Mouse (Mus musculus): ENCODE results near the gene Aadacl3. TPM values are rescaled to one million over a fixed set of nuclear protein-coding genes. Genes with fewer than 3 reads are reported as not detected.

Gene Aadacl3
- polyA plus RNA-seq, 1 experiment from 2014 or later, result not detected

DNA sequence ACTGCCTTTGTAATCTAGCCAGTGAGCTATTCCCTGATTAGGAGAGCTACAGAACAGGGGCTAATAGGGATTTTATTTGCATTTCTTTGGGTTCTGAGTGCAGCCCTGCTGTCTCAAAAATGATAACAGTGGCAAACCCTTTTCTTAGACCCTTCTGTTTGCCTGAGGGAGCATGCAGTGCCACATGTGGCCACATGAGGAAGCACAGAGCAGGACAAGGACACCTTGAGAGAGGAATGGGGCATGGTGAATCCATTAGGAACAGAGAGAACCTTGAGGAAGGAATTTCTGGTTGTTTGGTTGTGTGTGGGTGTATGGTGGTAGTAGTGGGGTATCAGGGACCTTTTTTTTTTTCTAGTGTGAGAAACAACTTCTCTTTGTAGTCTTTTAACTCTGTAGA is 42.9 kb downstream of the Aadacl3 start:
- ATAC-seq (replicated peaks; ENCODE audit: low FRiP score, low read depth), result no peak
- H3K27ac ChIP-seq, result no peak overlapping the region

GRCm38 (mm10) chr4:144408290-144408689 is 55.3 kb downstream of the Aadacl3 start, which contains the start of gene Pramef12:
Gene Pramef12, minus strand, starts transcription at chr4:144408464.
- WGBS, result 75% methylated on average over 9 of the region's 9 CpGs
- DNase-seq (ENCODE audit: low spot score) (no peak), ATAC-seq (replicated peaks; ENCODE audit: low FRiP score, low read depth) (no peak)

More for the DNA sequence above, 42.9 kb downstream of the Aadacl3 start:
- no peak overlapping the region for H3K4me2 ChIP-seq (ENCODE audit: low read length)
- no peaks in the 10 kb centered on the region for H3K9me3 ChIP-seq (replicated peaks; ENCODE audit: low read length)
- H3K9ac ChIP-seq (ENCODE audit: low read depth, low read length), result no peak overlapping the region
- no peaks in the 10 kb centered on the region for H3K36me3 ChIP-seq (ENCODE audit: insufficient read depth, low read length)
- H3K27me3 ChIP-seq (ENCODE audit: insufficient read depth, low read length), result no peaks in the 10 kb centered on the region
- peak; percentile 53 for TF ChIP-seq CTCF (IDR thresholded peaks at IDR 0.05; ENCODE audit: low read depth)
- H3K4me3 ChIP-seq (replicated peaks; ENCODE audit: low read depth, low read length), result no peak overlapping the region
- no peak for DNase-seq (ENCODE audit: low spot score)
- H3K4me1 ChIP-seq (replicated peaks; ENCODE audit: insufficient read depth, low read length), result no peaks in the 10 kb centered on the region

DNA sequence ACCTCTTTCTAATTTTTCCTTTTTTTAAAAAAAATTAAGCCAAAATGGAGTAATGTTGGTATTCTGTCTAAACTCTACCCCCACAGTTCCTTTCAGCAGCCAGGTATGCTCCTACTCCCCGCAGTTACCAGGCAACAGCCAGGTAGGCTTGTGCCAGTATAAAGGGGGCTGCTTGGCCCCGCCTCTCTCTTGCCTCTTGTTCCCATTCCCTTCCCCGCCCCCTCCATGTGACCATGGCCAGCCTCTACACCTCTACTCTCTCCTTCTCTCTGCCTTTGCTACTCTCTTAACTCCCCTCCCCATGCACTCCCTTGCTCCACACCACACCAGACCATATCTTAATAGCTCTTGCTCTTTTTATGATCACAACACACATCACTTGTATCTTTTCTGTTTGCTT is 57.3 kb downstream of the Aadacl3 start:
- DNase-seq (ENCODE audit: low spot score), result no peak
- Histone ChIP-seq H3K9me3 (replicated peaks; ENCODE audit: low read length) (no peaks in the 10 kb centered on the region), H3K4me1 (replicated peaks; ENCODE audit: insufficient read depth, low read length) (no peaks in the 10 kb centered on the region), H3K36me3 (ENCODE audit: insufficient read depth, low read length) (no peaks in the 10 kb centered on the region), H3K27ac (no peak overlapping the region), H3K27me3 (ENCODE audit: insufficient read depth, low read length) (no peaks in the 10 kb centered on the region), H3K9ac (ENCODE audit: low read depth, low read length) (no peak overlapping the region), H3K4me2 (ENCODE audit: low read length) (no peak overlapping the region), H3K4me3 (replicated peaks; ENCODE audit: low read depth, low read length) (no peak overlapping the region)
- WGBS, result 70% methylated on average over 3 of the region's 3 CpGs
- TF ChIP-seq CTCF (IDR thresholded peaks at IDR 0.05; ENCODE audit: low read depth), result no peak
- no peak for ATAC-seq (replicated peaks; ENCODE audit: low FRiP score, low read depth)

More at GRCm38 (mm10) chr4:144408290-144408689, 55.3 kb downstream of the Aadacl3 start, which contains the start of gene Pramef12:
- Histone ChIP-seq H3K4me2 (ENCODE audit: low read length) (no peak within 1 kb of the TSS), H3K4me1 (replicated peaks; ENCODE audit: insufficient read depth, low read length) (no peaks in the 10 kb centered on the region), H3K27me3 (ENCODE audit: insufficient read depth, low read length) (no peaks in the 10 kb centered on the region), H3K9ac (ENCODE audit: low read depth, low read length) (no peak within 1 kb of the TSS), H3K9me3 (replicated peaks; ENCODE audit: low read length) (no peaks in the 10 kb centered on the region), H3K27ac (no peak within 1 kb of the TSS), H3K4me3 (replicated peaks; ENCODE audit: low read depth, low read length) (no peak within 1 kb of the TSS), H3K36me3 (ENCODE audit: insufficient read depth, low read length) (no peaks in the 10 kb centered on the region)
- no peak for TF ChIP-seq CTCF (IDR thresholded peaks at IDR 0.05; ENCODE audit: low read depth)

DNA sequence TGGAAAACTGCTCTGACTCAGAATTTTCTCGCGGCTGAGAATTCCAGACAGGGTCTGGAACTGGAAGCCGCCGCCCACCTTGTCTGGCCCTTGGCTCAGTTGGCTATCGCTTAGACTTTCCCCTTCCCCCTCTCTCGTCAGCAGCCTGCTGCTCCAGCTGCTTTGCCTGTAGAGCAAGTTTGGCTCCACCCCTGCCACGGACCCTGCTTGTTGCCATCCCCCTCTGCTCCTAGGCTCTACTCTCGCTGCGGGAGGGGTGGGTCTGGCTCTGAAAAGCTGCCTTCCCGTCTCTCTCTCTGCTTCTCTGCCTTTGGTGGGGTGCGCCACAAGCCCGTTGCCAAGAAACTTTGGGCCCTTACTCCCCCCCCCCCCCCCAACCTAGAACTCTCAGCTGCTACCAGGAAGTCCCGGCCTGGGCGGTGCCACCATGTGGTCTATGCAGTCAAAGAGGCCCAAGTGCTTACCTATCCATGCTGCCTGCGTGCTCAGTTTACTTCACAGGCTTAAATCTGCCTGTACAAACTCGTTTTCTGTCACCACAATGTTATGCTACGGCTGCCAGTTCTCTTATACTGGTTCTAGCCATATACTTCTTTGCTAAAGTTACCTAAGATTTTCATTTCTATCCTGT is 59.0 kb downstream of the Aadacl3 start:
- no peak for TF ChIP-seq CTCF (IDR thresholded peaks at IDR 0.05; ENCODE audit: low read depth)
- H3K27ac ChIP-seq, result no peak overlapping the region
- H3K4me3 ChIP-seq (replicated peaks; ENCODE audit: low read depth, low read length), result peak overlapping the region; percentile 21; the same call in 1 of the 2 replicates
- WGBS, result 3% methylated on average over 16 of the region's 17 CpGs
- H3K9me3 ChIP-seq (replicated peaks; ENCODE audit: low read length), result no peaks in the 10 kb centered on the region
- peak overlapping the region; percentile 37; the same call in 1 of the 2 replicates for H3K9ac ChIP-seq (ENCODE audit: low read depth, low read length)
- H3K4me2 ChIP-seq (ENCODE audit: low read length), result peak overlapping the region; percentile 56
- DNase-seq (ENCODE audit: low spot score) (peak; percentile 79), ATAC-seq (replicated peaks; ENCODE audit: low FRiP score, low read depth) (peak; percentile 90)
- no peaks in the 10 kb centered on the region for H3K27me3 ChIP-seq (ENCODE audit: insufficient read depth, low read length)
- no peaks in the 10 kb centered on the region for H3K4me1 ChIP-seq (replicated peaks; ENCODE audit: insufficient read depth, low read length)
- H3K36me3 ChIP-seq (ENCODE audit: insufficient read depth, low read length), result no peaks in the 10 kb centered on the region

Other genes starting within 250 kb of the Aadacl3 start
- not detected in 2 replicates for gene Pramel5, start 183.3 kb downstream of the Aadacl3 start, polyA plus RNA-seq (2015; fragmentation: Nextera tagmentation; extraction: Ambion mirVana)
- not detected in 2 replicates for gene Gm13128, start 133.5 kb downstream of the Aadacl3 start, polyA plus RNA-seq (2015; fragmentation: Nextera tagmentation; extraction: Ambion mirVana)
- not detected in 2 replicates for gene Gm13119, start 105.8 kb downstream of the Aadacl3 start, polyA plus RNA-seq (2015; fragmentation: Nextera tagmentation; extraction: Ambion mirVana)
- not detected in 2 replicates for gene Pramef20, start 85.8 kb downstream of the Aadacl3 start, polyA plus RNA-seq (2015; fragmentation: Nextera tagmentation; extraction: Ambion mirVana)
- gene Pramef12, start 55.3 kb downstream of the Aadacl3 start, polyA plus RNA-seq (2015; fragmentation: Nextera tagmentation; extraction: Ambion mirVana), result 0.37 and 0.39 TPM in 2 replicates
- not detected in 2 replicates for gene 1700012P22Rik, start 25.0 kb downstream of the Aadacl3 start, polyA plus RNA-seq (2015; fragmentation: Nextera tagmentation; extraction: Ambion mirVana)
- gene Gm9944, start 10.4 kb downstream of the Aadacl3 start, polyA plus RNA-seq (2015; fragmentation: Nextera tagmentation; extraction: Ambion mirVana), result not detected in 2 replicates
- not detected in 2 replicates for gene 9430007A20Rik, start 56.1 kb upstream of the Aadacl3 start, polyA plus RNA-seq (2015; fragmentation: Nextera tagmentation; extraction: Ambion mirVana)
- gene Gm13124, start 101.4 kb upstream of the Aadacl3 start, polyA plus RNA-seq (2015; fragmentation: Nextera tagmentation; extraction: Ambion mirVana), result not detected in 2 replicates
- gene Aadacl4, start 150.0 kb upstream of the Aadacl3 start, polyA plus RNA-seq (2015; fragmentation: Nextera tagmentation; extraction: Ambion mirVana), result not detected in 2 replicates
- not detected in 2 replicates for gene Gm436, start 222.6 kb upstream of the Aadacl3 start, polyA plus RNA-seq (2015; fragmentation: Nextera tagmentation; extraction: Ambion mirVana)

All from kidney, postnatal 0 days (tissue).